Mouse (Mus musculus): Measurements from ENCODE around the gene Plxdc1. TPM values are rescaled to one million over a fixed set of nuclear protein-coding genes. Genes with fewer than 3 reads are reported as not detected.

The Plxdc1 gene
- polyA plus RNA-seq, 1 experiment from 2014 or later, result 0.33 TPM

DNA sequence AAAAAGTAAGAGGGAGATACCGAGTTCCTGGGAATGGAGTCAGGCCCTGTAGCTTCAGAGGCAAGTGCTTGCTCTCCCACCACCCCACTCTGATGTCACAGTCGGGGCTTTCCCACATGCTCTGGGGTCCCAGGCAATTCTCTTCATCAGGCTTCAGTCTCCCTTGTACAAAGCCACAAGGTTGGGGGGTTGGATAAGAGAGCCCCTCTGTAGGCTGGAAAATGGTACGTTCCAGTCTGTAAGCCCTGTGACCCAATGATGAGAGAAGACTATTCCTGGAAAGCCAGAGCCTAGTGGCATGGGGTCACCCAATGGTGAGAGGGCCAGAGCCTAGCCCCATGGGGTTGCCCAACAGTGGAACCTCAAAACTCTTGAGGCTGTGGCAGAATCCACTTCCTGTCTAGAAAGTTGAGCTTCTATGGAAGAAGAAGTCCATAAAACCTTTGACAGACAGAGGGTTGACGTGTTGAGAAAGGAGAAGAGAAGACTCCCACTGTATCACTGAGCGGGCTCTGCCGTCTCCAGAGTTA is 70.2 kb downstream of the Plxdc1 start:
- H3K36me3 ChIP-seq, result no peaks in the 10 kb centered on the region
- no peak overlapping the region for H3K9ac ChIP-seq
- no peaks in the 10 kb centered on the region for H3K9me3 ChIP-seq (replicated peaks)
- no peak overlapping the region for H3K4me2 ChIP-seq
- H3K27ac ChIP-seq, result no peak overlapping the region
- H3K4me3 ChIP-seq, result no peak overlapping the region
- H3K27me3 ChIP-seq (replicated peaks), result 0 out of 2 replicates have a peak, but pooled peaks cover 6% of the 10 kb centered on the region
- no peak for ATAC-seq
- no peaks in the 10 kb centered on the region for H3K4me1 ChIP-seq
- 76% methylated on average over 6 of the region's 6 CpGs for WGBS (ENCODE audit: insufficient replicate concordance)

DNA sequence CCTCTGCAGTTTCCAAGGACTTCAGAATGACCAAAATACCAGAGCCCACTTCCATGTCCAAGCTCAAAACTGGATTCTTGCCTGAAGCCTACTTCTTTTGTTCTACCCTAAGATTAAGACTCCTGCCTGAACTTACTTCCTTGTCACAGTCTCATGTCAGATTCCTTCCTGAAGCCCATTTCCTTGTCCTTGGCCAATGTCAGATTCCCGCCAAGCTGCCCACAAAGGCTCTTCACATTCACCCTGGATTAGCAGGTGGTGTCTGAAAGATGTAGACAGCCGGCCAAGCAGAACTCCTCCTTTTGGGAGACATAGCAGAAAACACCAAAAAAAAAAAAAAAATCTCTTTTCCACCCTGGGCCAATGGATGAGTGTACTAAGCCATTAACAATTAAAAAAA is 70.8 kb downstream of the Plxdc1 start:
- WGBS (ENCODE audit: insufficient replicate concordance), result 64% methylated on average over 2 of the region's 2 CpGs
- no peak overlapping the region for H3K4me3 ChIP-seq
- 0 out of 2 replicates have a peak, but pooled peaks cover 7% of the 10 kb centered on the region for H3K27me3 ChIP-seq (replicated peaks)
- no peaks in the 10 kb centered on the region for H3K4me1 ChIP-seq
- H3K9me3 ChIP-seq (replicated peaks), result no peaks in the 10 kb centered on the region
- H3K27ac ChIP-seq, result no peak overlapping the region
- ATAC-seq, result no peak
- no peak overlapping the region for H3K4me2 ChIP-seq
- H3K36me3 ChIP-seq, result no peaks in the 10 kb centered on the region
- no peak overlapping the region for H3K9ac ChIP-seq

DNA sequence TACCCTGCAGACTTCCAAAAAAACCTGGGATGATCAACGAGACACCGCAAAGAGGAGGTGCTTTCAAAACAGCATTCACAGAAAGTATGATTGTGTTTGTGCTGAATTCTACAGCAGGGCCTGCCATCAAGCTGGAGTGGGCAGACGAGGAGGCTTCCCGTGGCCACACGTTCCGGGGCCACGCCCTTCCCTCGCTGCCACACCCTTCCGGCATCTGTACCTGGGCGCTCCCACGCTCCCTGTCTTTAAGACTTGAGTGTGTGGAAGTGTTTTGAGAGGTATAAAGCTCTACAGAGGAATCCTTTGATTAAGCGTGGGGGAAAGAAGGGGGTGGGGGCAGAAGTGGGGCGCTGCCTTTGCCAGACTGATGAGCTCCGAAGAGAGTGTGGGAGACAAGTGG is 73.1 kb downstream of the Plxdc1 start:
- Histone ChIP-seq H3K9me3 (replicated peaks) (no peaks in the 10 kb centered on the region), H3K9ac (no peak overlapping the region), H3K4me3 (no peak overlapping the region), H3K27ac (no peak overlapping the region), H3K4me1 (no peaks in the 10 kb centered on the region), H3K4me2 (no peak overlapping the region), H3K36me3 (no peaks in the 10 kb centered on the region), H3K27me3 (replicated peaks) (0 out of 2 replicates have a peak, but pooled peaks cover 9% of the 10 kb centered on the region)
- ATAC-seq, result no peak
- WGBS (ENCODE audit: insufficient replicate concordance), result 65% methylated on average over 14 of the region's 14 CpGs

DNA sequence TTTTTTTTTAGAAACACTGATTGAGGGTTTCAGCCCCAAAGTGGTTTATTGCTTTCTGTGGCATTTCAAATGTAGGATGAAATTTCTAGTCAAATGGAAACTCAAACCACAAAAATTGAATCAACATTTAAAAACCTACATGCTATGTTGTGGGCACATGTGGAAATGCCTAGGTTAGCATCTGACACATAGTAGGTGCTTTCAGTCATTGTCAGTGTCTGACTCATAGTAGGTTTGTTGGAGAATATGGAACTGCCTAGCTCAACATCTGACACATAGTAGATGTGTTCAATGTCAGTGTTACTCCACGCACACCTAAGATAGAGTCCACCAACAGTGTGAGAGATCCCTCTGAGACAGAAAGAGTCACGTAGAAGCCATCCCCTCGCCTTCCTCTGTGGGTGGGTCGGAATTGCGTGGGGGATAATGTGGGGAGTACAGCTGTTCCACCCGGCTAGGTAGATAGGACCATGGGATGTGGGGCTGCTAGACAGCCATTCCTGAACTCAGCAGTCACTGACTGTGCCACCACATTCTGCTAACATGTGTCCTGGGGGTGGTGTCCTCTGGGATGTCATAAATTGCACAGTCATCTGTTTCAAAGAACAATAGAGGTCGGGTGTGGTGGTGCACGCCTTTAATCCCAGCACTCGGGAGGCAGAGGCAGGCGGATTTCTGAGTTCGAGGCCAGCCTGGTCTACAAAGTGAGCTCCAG is 77.5 kb downstream of the Plxdc1 start:
- 64% methylated on average over 11 of the region's 11 CpGs for WGBS (ENCODE audit: insufficient replicate concordance)

DNA sequence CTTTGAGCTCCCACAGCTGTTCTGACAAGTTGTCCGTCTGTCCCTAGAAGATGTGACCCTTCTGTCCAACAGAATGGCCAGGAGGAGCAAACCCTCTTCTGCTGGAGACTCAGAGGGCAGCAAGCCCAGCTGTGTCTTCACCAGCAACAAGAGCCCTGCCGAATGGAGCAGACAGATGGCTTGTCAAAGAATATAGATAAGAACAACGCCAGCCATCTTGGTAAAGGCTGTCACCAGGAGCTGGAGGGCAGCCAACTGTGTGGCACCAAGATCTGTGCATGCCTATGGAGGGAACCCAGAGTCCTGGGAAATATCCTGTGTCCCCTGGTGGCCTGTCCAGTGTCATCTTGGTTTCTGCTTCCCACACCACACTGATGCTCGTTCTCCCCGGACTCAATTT is 78.3 kb downstream of the Plxdc1 start:
- no peak overlapping the region for H3K4me3 ChIP-seq
- no peaks in the 10 kb centered on the region for H3K4me1 ChIP-seq
- no peak overlapping the region for H3K9ac ChIP-seq
- ATAC-seq, result no peak
- H3K27me3 ChIP-seq (replicated peaks), result peaks cover 14% of the 10 kb centered on the region; the same call in 1 of the 2 replicates
- no peak overlapping the region for H3K4me2 ChIP-seq
- no peaks in the 10 kb centered on the region for H3K36me3 ChIP-seq
- no peaks in the 10 kb centered on the region for H3K9me3 ChIP-seq (replicated peaks)
- no peak overlapping the region for H3K27ac ChIP-seq
- 54% methylated on average over 5 of the region's 5 CpGs for WGBS (ENCODE audit: insufficient replicate concordance)

More for the DNA sequence above, 77.5 kb downstream of the Plxdc1 start:
- ATAC-seq, result no peak
- Histone ChIP-seq H3K27me3 (replicated peaks) (0 out of 2 replicates have a peak, but pooled peaks cover 13% of the 10 kb centered on the region), H3K36me3 (no peaks in the 10 kb centered on the region), H3K4me1 (no peaks in the 10 kb centered on the region), H3K9ac (no peak overlapping the region), H3K4me2 (no peak overlapping the region), H3K9me3 (replicated peaks) (no peaks in the 10 kb centered on the region), H3K27ac (no peak overlapping the region), H3K4me3 (no peak overlapping the region)

DNA sequence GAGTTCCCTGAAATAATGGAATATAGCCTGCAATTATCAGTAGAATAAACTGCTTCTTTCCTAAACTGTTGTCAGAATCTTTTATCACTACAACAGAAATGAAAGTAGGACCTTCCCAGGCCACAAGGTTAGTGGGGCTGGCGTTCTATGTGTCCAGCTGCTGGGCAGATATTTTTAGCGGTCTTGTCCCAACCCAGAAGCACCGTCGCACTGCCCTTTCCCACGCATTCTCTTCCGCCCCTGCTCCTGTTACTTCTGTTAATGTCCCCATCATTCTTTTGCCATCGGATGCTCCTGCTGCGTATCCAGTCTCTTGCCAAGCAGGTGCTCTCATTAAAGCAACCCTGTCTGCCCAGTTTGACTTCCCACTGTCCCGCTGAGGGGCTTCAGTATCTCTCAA is 79.3 kb downstream of the Plxdc1 start:
- Histone ChIP-seq H3K9ac (no peak overlapping the region), H3K27me3 (replicated peaks) (peaks cover 16% of the 10 kb centered on the region; the same call in 1 of the 2 replicates), H3K36me3 (no peaks in the 10 kb centered on the region), H3K4me1 (no peaks in the 10 kb centered on the region), H3K9me3 (replicated peaks) (no peaks in the 10 kb centered on the region), H3K27ac (no peak overlapping the region), H3K4me3 (no peak overlapping the region), H3K4me2 (no peak overlapping the region)
- no peak for ATAC-seq
- WGBS (ENCODE audit: insufficient replicate concordance), result 79% methylated on average over 9 of the region's 9 CpGs

DNA sequence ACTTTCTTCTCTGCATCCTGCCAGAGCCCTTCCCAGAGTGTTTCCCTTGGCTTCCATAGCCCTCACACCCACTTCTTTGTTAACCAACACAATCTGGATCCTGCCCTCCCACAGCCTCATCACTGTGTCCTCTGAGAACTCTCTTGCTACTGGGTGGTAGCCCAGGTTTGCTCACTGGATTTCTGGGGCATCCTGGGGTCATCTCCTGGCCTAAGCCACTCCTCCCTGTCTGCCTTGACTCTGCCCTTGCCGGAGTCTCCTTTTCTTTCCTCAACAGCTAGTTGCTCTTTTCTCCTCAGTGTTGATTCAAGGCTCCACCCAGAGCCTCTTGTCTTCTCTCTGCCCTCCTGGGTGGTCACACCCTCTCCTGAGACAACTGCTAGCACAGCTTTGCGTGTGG is 80.3 kb downstream of the Plxdc1 start:
- no peaks in the 10 kb centered on the region for H3K4me1 ChIP-seq
- no peak for ATAC-seq
- no peak overlapping the region for H3K4me3 ChIP-seq
- no peak overlapping the region for H3K27ac ChIP-seq
- no peaks in the 10 kb centered on the region for H3K9me3 ChIP-seq (replicated peaks)
- peaks cover 13% of the 10 kb centered on the region; the same call in 1 of the 2 replicates for H3K27me3 ChIP-seq (replicated peaks)
- no peak overlapping the region for H3K4me2 ChIP-seq
- H3K9ac ChIP-seq, result no peak overlapping the region
- WGBS (ENCODE audit: insufficient replicate concordance), result 49% methylated on average over 2 of the region's 2 CpGs
- no peaks in the 10 kb centered on the region for H3K36me3 ChIP-seq

DNA sequence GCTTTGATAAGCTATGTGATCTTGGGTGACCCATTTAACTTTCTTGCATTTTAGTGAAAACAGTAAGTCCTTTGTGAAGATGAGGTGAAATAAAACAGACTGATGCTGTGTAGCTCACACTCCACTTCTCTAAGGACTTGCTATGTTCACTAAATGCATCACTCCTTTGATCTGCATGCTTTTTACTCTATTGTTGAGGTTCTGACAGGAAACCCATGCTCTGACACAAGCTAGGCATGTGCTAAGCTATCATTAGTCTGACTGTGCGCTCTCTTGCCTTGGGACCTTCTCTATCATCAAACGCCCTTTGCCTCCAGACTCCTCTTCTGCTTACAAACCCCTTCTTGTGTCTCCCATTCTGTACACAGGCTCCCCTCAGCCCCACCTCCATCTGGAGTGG is 80.7 kb downstream of the Plxdc1 start:
- Histone ChIP-seq H3K9me3 (replicated peaks) (no peaks in the 10 kb centered on the region), H3K27ac (no peak overlapping the region), H3K27me3 (replicated peaks) (peaks cover 17% of the 10 kb centered on the region), H3K4me1 (no peaks in the 10 kb centered on the region), H3K36me3 (no peaks in the 10 kb centered on the region), H3K9ac (no peak overlapping the region), H3K4me2 (no peak overlapping the region), H3K4me3 (no peak overlapping the region)
- no peak for ATAC-seq
- 71% methylated on average over 2 of the region's 2 CpGs for WGBS (ENCODE audit: insufficient replicate concordance)

DNA sequence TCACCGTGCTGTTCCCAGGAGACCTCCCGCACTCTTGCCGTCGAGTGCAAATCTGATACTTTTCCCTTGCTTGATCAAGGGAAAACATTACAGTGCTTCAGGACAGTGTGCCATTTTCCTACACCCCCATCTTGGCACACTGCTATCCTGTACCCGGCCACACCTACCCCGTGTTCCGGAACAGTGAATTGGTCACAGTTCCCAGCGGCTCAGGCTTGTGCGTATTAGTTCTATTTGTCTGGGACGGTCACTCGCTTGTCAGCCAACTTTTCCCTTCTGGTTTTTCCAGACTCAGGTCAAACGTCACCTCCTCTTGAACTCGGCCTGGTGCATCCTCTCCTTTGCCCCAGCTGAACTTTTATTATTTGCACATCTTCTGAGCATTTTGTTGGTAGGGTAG is 81.4 kb downstream of the Plxdc1 start:
- H3K4me2 ChIP-seq, result no peak overlapping the region
- H3K4me3 ChIP-seq, result no peak overlapping the region
- no peaks in the 10 kb centered on the region for H3K36me3 ChIP-seq
- H3K27ac ChIP-seq, result no peak overlapping the region
- H3K9ac ChIP-seq, result no peak overlapping the region
- WGBS (ENCODE audit: insufficient replicate concordance), result 73% methylated on average over 13 of the region's 13 CpGs
- no peaks in the 10 kb centered on the region for H3K9me3 ChIP-seq (replicated peaks)
- no peaks in the 10 kb centered on the region for H3K4me1 ChIP-seq
- ATAC-seq, result no peak
- H3K27me3 ChIP-seq (replicated peaks), result peaks cover 18% of the 10 kb centered on the region

DNA sequence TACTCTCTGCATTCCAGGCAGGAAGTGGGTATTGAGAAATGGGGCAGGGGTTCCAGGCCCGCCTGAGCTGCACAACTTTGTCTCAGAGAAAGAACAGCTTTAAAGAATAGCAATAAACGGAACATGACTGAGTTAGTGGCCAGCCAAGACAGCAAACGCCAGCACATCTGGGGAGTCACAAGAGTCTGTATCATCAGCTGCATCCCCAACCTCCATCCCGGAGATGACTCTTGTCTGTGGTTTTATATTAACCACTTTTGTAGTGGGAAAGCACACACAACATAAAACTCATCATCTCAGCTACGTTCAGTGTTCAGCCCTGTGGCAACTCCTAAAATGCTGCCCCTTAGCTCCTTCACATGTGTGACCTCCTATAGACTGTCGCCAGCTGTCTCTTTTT is 84.4 kb downstream of the Plxdc1 start:
- ATAC-seq, result no peak
- Histone ChIP-seq H3K4me3 (no peak overlapping the region), H3K27me3 (replicated peaks) (peaks cover 10% of the 10 kb centered on the region), H3K4me2 (no peak overlapping the region), H3K9me3 (replicated peaks) (no peaks in the 10 kb centered on the region), H3K27ac (no peak overlapping the region), H3K36me3 (no peaks in the 10 kb centered on the region), H3K4me1 (no peaks in the 10 kb centered on the region), H3K9ac (no peak overlapping the region)
- WGBS (ENCODE audit: insufficient replicate concordance), result 56% methylated on average over 6 of the region's 6 CpGs

DNA sequence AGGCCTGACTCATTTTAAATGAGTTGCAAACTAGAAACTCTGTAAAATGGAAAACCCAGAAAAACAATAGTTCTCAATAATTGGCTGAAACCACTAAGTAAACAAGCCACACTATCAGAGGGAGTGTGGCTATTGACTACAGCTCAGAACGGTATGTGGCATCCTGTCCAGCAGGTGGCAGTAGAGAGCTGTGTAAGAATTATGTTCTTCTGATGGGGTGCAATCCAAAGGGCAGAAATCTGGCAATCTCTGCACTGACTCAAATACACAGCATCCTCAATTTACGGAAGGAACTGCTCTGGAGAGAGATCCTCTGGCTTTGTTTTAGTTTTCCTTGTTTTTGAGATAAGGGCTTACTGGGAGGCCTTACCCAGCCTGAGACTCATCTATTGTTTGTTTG is 86.4 kb downstream of the Plxdc1 start:
- Histone ChIP-seq H3K4me1 (no peaks in the 10 kb centered on the region), H3K27ac (no peak overlapping the region), H3K9ac (no peak overlapping the region), H3K27me3 (replicated peaks) (peaks cover 10% of the 10 kb centered on the region), H3K4me2 (no peak overlapping the region), H3K9me3 (replicated peaks) (no peaks in the 10 kb centered on the region), H3K4me3 (no peak overlapping the region), H3K36me3 (no peaks in the 10 kb centered on the region)
- WGBS (ENCODE audit: insufficient replicate concordance), result 2% methylated on average over 2 of the region's 2 CpGs
- ATAC-seq, result no peak

DNA sequence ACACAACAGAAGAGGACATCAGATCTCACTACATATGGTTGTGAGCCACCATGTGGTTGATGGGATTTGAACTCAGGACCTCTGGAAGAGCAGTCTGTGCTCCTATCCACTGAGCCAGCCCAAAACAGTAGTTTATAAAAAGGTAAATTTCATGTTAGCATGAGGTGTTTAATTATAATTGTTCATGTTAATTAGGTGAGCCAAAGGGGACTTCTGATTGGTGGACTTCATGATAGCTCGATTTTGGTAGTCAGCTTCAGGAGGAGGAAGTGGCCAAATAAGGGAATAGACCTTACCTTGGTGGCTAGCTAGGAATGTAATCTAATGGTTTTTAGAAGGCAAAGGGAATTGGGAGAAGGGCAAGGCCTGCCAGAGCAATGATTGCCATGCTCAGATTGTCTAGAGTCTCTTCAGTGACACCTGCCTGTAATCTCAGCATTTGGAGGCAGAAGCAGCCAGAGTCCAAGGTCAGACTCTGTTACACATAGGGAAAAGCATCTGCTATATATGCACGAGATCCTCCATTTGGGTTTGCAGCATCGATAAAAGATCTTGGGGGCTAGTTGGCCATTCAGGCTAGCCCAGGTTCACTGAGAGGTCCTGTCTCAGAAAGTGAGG is 88.6 kb downstream of the Plxdc1 start:
- no peaks in the 10 kb centered on the region for H3K4me1 ChIP-seq
- H3K9ac ChIP-seq, result no peak overlapping the region
- no peak for ATAC-seq
- no peaks in the 10 kb centered on the region for H3K36me3 ChIP-seq
- no peak overlapping the region for H3K4me3 ChIP-seq
- H3K4me2 ChIP-seq, result no peak overlapping the region
- WGBS (ENCODE audit: insufficient replicate concordance), result 56% methylated on average over 3 of the region's 3 CpGs
- no peaks in the 10 kb centered on the region for H3K9me3 ChIP-seq (replicated peaks)
- H3K27ac ChIP-seq, result no peak overlapping the region
- H3K27me3 ChIP-seq (replicated peaks), result peaks cover 7% of the 10 kb centered on the region; the same call in 1 of the 2 replicates
